Mouse (Mus musculus) erythroblast, adult 5-6 weeks (primary cell): ENCODE data around the gene Depdc5. TPM values are rescaled to one million over a fixed set of nuclear protein-coding genes. Genes with fewer than 3 reads are reported as not detected.
"Not testable (repeated sequence)": the region's sequence is repeated elsewhere in the genome, so short reads cannot be mapped to it uniquely, and the experiment has no call there.

Source experiments
- ATAC-seq: replicated peaks from 2 replicates; pipeline ENCODE4 v1.8.0; 2016; ENCODE audit warnings: moderate number of reproducible peaks, mild to moderate bottlenecking, moderate TSS enrichment, inconsistent platforms; ENCODE audit not compliant: poor library complexity, low FRiP score, severe bottlenecking
- total RNA-seq, 2 experiments: library from RNA; stranded (forward) in 1 of 2; stranded (reverse) in 1 of 2; fragments of 150-400 nt in 1 of 2; fragments of 200-764, 138-1000 nt in 1 of 2; gene quantifications; 2 replicates each; pipeline versions ENCODE4 v1.2.3 to v1.2.4; 2015 to 2017; ENCODE audit warnings: low replicate concordance in 2 of 2

Gene Depdc5
- total RNA-seq, 2 experiments from 2014 or later: 5.8 to 23.6 TPM

DNA sequence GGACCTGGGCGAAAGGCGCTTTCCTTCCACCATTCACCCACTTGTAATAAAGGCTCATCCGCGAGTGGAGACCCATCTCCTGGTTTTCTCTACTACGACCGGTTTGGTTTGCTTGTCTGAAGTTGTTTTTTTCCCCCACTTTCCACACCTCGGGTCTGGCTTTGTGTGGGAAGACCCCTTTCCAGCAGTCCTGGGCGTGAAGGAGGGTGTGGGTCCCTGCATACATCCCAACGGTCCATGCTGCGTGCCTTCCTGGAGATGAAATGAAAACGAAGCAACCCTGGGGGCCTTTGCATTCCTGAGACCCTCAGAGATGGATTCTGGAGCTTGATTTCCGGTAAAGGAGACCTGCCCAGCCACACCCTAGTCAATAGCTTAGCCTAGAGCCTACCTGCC is 155.9 kb downstream of the Depdc5 start:
- ATAC-seq: 0 out of 2 replicates have a peak, but pooled peaks have one; percentile 37

- 0 out of 2 replicates have a peak, but pooled peaks have one; percentile 42 for ATAC-seq
Measured at GRCm38 (mm10) chr5:33021622-33022021, 158.1 kb downstream of the Depdc5 start.

- no peak for ATAC-seq
Measured at GRCm38 (mm10) chr5:33023337-33023736, 159.8 kb downstream of the Depdc5 start.

- ATAC-seq: no peak
Measured at GRCm38 (mm10) chr5:33024474-33024873, 161.0 kb downstream of the Depdc5 start.

GRCm38 (mm10) chr5:33028656-33029055 is 165.2 kb downstream of the Depdc5 start:
- ATAC-seq: no peak

GRCm38 (mm10) chr5:33030425-33031175 is 167.1 kb downstream of the Depdc5 start:
- no peak for ATAC-seq

DNA sequence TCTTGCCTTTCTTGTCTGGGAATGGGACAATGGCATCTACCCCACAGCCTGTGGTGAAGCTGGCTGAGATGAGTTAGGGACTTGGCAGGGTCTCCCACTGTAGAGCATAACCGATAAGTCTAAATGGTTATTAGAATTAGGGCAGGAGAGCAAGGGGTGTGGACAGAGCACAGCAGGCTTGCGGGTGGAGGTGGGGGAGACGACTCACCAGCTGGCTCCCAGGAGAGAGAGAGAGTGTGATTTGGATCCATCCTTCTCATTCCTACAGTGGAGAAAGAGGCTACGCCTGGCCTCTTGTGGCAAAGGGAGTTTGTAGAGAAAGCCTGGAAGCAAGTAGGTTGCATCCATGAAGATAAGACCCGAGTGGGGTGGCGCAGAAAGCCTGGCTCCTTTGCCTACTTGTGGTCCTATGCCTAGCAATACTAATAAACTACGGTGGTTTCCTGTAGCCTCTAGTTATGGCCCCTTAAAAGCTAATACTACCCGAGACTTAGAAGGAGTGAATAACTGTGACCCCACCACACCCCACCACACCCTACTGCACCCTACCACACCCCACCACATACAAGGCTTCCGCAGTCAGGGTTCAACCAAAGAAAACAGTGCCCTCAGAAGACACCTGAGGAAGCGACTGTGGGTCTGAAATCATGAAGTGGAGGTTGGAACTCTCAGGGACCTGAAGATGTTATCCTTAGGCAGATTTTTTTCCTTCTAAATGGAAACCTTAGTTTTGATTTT is 168.7 kb downstream of the Depdc5 start:
- peak; percentile 50 for ATAC-seq

GRCm38 (mm10) chr5:33033121-33033520 is 169.6 kb downstream of the Depdc5 start:
- peak; percentile 87 for ATAC-seq

DNA sequence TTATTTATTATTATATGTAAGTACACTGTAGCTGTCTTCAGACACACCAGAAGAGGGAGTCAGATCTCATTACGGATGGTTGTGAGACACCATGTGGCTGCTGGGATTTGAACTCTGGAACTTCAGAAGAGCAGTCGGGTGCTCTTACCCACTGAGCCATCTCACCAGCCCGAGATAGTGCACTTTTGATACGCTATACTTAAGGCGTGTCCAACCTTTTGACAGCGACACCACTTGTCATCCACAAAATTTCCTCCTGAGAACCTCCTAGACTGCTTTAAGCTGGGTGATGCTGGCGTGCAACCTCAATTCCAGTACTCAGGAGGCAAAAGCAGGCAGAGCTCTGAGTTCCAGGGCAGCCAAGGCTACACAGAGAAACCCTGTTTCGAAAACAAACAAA is 170.1 kb downstream of the Depdc5 start:
- ATAC-seq: not testable (repeated sequence)

DNA sequence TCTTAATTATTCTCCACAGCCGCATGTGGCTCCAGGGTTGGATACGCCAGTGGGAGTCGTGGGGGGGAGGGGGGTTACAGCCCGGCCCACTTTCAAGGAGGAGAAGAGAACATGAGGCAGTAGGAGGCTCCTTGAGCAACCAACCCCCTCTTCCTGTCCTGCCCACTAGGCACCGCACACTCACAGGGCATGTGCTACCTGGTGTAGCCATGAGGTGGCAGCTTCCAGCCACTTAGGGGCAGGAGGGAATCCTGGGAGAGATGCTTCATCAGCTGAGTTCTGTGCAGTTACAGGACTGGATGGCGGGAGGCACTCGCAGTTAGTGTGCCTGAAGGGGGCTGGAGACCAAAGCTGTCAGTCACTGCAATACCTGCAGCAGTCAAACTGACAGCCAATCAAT is 170.6 kb downstream of the Depdc5 start:
- ATAC-seq: peak; percentile 60

- no peak for ATAC-seq
Measured at GRCm38 (mm10) chr5:33034916-33035315, 171.4 kb downstream of the Depdc5 start.

DNA sequence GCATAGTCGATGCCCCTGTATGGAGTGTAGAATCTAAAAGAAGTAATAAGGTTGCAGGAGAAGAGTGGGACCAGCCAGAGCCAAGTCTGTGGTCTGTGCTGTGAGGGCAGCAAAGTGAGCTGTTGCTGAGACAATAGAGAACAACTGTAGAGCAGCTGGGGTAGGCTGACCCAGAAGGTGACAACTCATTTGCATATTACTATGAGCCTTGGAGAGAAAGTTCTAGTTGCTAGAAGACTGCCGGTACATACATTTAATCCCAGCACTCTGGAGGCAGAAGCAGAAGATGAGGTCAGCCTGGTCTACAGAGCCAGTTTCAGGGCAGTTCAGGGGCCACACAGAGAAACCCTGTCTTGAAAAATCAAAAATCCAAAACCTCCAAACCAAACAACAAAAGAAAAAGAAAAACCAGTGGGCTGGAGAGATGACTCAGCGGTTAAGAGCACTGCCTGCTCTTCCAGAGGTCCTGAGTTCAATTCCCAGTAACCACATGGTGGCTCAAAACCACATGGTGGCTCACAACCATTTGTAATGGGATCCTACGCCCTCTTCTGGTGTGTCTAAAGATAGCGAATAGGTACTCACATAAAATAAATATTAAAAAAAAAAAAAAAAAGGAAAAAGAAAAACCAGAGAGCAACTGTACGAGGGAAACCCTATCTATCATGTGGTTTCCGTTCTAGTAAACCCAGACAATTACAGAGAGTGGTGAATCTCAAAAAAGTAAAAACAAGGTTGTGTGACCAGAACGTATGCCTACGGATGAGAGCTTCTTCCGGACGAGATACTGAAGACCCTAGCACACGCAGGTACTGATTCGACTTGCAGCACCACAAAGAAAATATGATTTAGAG is 175.4 kb downstream of the Depdc5 start:
- no peak for ATAC-seq

GRCm38 (mm10) chr5:33039510-33039911 is 176.0 kb downstream of the Depdc5 start:
- peak; percentile 89 for ATAC-seq

DNA sequence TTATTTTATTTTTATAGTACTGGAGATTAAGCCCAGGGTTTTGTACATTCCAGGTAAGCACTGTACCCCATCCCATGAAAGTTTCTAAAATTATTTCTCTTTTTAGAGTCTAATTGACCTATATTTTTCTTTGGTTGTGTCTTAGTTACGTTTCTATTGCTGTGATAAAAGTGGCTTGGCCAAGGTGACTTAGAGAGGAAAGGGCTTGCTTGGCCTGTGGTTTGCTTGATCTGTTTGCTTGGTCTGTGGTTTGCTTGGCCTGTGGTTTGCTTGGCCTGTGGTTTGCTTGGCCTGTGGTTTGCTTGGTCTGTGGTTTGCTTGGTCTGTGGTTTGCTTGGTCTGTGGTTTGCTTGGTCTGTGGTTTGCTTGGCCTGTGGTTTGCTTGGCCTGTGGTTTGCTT is 177.2 kb downstream of the Depdc5 start:
- not testable (repeated sequence) for ATAC-seq

GRCm38 (mm10) chr5:33043397-33043796 is 179.9 kb downstream of the Depdc5 start:
- ATAC-seq: no peak

Other genes with a start within 250 kb of the Depdc5 start
- gene Pisd, start 78.1 kb upstream of the Depdc5 start, total RNA-seq (2015; ENCODE audit: low replicate concordance): 6.0 and 14.4 TPM in 2 replicates
- 4.3 and 10.2 TPM in 2 replicates for gene Pisd, start 78.1 kb upstream of the Depdc5 start, total RNA-seq (2017; ENCODE audit: low replicate concordance)
- gene Gm20671, start 36.6 kb upstream of the Depdc5 start, total RNA-seq (2015; ENCODE audit: low replicate concordance): not detected in 2 replicates
- not detected in 2 replicates for gene Gm20671, start 36.6 kb upstream of the Depdc5 start, total RNA-seq (2017; ENCODE audit: low replicate concordance)
- gene Prr14l, start 9.4 kb upstream of the Depdc5 start, total RNA-seq (2015; ENCODE audit: low replicate concordance): 8.8 and 16.3 TPM in 2 replicates
- gene Prr14l, start 9.4 kb upstream of the Depdc5 start, total RNA-seq (2017; ENCODE audit: low replicate concordance): 12.3 and 18.7 TPM in 2 replicates
- gene Ywhah, start 155.1 kb downstream of the Depdc5 start, total RNA-seq (2015; ENCODE audit: low replicate concordance): 91.3 and 122 TPM in 2 replicates
- 74.4 and 102 TPM in 2 replicates for gene Ywhah, start 155.1 kb downstream of the Depdc5 start, total RNA-seq (2017; ENCODE audit: low replicate concordance)
- gene Slc5a1, start 240.5 kb downstream of the Depdc5 start, total RNA-seq (2015; ENCODE audit: low replicate concordance): not detected in 2 replicates
- not detected in 2 replicates for gene Slc5a1, start 240.5 kb downstream of the Depdc5 start, total RNA-seq (2017; ENCODE audit: low replicate concordance)